Mouse (Mus musculus) liver, embryonic 18 days (tissue): ENCODE results near the gene Rassf2. TPM values are rescaled to one million over a fixed set of nuclear protein-coding genes. Genes with fewer than 3 reads are reported as not detected.

Experiments
- polyA plus RNA-seq: library from polyadenylated mRNA; depleted of rRNA; stranded (reverse); fragments of >200 nt; gene quantifications from 2 replicates; pipeline ENCODE4 v1.2.3, GENCODE M21; 2012; rRNA removed

Gene Rassf2
- polyA plus RNA-seq, result 2.8 and 3.3 TPM in 2 replicates

DNA sequence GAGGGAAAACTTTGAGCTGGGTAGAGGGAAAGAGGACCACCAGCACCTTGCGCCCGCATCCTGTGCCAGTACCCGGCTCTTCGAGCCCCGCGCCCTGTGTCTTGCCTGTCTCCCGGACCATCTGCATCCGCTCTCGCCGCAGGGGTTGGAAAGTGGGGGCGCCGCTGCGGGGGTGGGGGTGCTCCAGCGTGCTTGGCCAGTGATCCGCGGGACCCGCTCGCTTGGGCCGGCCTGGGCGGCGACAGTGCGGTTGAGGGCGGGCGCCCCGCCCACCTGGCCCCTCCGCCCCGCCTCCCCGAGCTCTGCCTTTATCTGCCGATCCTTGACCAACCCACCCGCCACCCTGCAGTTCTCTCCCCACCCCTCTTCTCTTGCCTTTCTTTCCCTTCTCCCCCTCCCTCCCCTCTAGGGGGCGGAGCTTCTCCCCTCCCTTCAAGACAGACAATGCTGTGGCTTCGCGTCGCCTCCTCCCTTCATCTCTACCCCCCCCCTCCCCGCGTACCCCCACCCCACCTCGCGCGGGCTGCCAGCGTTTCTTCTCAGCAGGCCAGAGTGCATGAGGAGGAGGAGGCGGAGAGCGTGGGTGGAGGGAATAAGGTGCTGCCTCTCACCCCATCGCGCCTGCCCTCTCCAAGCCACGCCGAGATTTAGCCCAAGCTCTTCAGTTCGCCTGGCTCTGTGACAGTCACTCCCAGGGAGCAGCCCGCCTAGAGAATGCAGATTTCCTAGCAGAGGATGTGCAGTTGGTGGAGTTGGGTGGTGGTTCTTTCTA, at the start of gene Rassf2:
Rassf2 (minus strand) TSS at position 613 of the 772 bp plus-strand sequence.

DNA sequence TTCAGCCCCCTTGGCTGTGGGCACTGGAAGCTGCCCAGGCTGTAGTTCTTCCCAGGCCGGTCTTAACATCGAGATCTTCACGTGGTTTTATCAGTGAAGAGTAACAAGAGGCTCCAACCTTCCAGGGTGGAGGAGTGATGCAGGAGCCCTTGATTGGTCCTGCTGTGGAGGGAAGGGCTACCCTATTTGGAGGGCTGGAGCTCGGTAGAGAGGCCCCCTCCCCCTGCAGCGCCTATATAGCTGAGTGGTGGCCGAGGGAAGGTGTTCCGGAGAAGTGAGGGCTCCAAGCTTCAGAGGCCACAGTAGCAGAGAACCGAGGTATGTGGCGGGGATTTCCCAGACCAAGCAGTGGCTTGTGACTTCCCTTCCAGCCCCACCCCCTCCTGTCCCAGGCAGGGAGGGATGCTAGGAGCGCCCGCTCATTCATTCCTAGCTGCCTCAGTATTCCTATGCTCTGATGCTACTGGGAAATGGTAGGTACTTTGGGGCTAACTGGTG, 79.4 kb downstream of the Rassf2 start, which contains the start of gene Prnd:
Prnd (plus strand) TSS at position 264 of the 498 bp plus-strand sequence.

Other genes with a start within 250 kb of the Rassf2 start
- gene Erv3, start 170.5 kb downstream of the Rassf2 start, polyA plus RNA-seq, result 0.02 TPM in 1 of 2 replicates, not detected in the other
- gene Prnp, start 120.3 kb downstream of the Rassf2 start, polyA plus RNA-seq, result 13.3 and 13.6 TPM in 2 replicates
- gene Prn, start 120.3 kb downstream of the Rassf2 start, polyA plus RNA-seq, result 0.03 TPM in 1 of 2 replicates, not detected in the other
- gene Prnd, start 79.4 kb downstream of the Rassf2 start, polyA plus RNA-seq, result 0.26 and 0.34 TPM in 2 replicates
- gene Slc23a2, start 114.8 kb upstream of the Rassf2 start, polyA plus RNA-seq, result 4.0 and 4.1 TPM in 2 replicates
- 15.5 and 17.4 TPM in 2 replicates for gene Tmem230, start 217.5 kb upstream of the Rassf2 start, polyA plus RNA-seq
- 168 and 187 TPM in 2 replicates for gene Pcna, start 223.1 kb upstream of the Rassf2 start, polyA plus RNA-seq
- gene Cds2, start 232.9 kb upstream of the Rassf2 start, polyA plus RNA-seq, result 5.6 and 6.6 TPM in 2 replicates